Mouse (Mus musculus) inflammation-experienced regulatory T-cells, adult 6 months (primary cell): Measurements from ENCODE around the gene Pebp1. TPM values are rescaled to one million over a fixed set of nuclear protein-coding genes. Genes with fewer than 3 reads are reported as not detected.
"Not testable (repeated sequence)": the region's sequence is repeated elsewhere in the genome, so short reads cannot be mapped to it uniquely, and the experiment has no call there.

Experiments
- ATAC-seq: one replicate; pipeline ENCODE4 v1.8.0; 2017
- polyA plus RNA-seq, 3 experiments: library from polyadenylated mRNA; unstranded; fragments of 100-300 nt; shearing (Covaris generic); gene quantifications; one replicate each; pipeline ENCODE4 v1.2.1; 2017

The Pebp1 gene
- polyA plus RNA-seq, result 100 to 1,000 TPM; 125 to 143 (median 133) TPM

GRCm38 (mm10) chr5:117286831-117287822 lies at the start of gene Pebp1:
Gene Pebp1, minus strand, starts transcription at chr5:117287625.
- ATAC-seq, result peak; percentile 97

- no peak for ATAC-seq
Measured at GRCm38 (mm10) chr5:117330457-117330856, 43.0 kb upstream of the Pebp1 start.

GRCm38 (mm10) chr5:117326408-117326807 lies 39.0 kb upstream of the Pebp1 start:
- ATAC-seq, result no peak

- ATAC-seq, result no peak
Measured at GRCm38 (mm10) chr5:117323751-117324150, 36.3 kb upstream of the Pebp1 start.

- peak; percentile 57 for ATAC-seq
Measured at GRCm38 (mm10) chr5:117318741-117319629, 31.6 kb upstream of the Pebp1 start, which contains the start of gene Vsig10. Gene Vsig10, plus strand, starts transcription at chr5:117319083.

- ATAC-seq, result no peak
Measured at GRCm38 (mm10) chr5:117314587-117315428, 27.4 kb upstream of the Pebp1 start.

- no peak for ATAC-seq
Measured at GRCm38 (mm10) chr5:117313909-117314308, 26.5 kb upstream of the Pebp1 start.

GRCm38 (mm10) chr5:117313420-117313819 lies 26.0 kb upstream of the Pebp1 start:
- no peak for ATAC-seq

GRCm38 (mm10) chr5:117307699-117308098 lies 20.3 kb upstream of the Pebp1 start:
- ATAC-seq, result peak; percentile 88

- no peak for ATAC-seq
Measured at GRCm38 (mm10) chr5:117306826-117307225, 19.4 kb upstream of the Pebp1 start.

- no peak for ATAC-seq
Measured at GRCm38 (mm10) chr5:117305754-117306153, 18.3 kb upstream of the Pebp1 start.

GRCm38 (mm10) chr5:117304947-117305346 lies 17.5 kb upstream of the Pebp1 start:
- peak; percentile 33 for ATAC-seq

- no peak for ATAC-seq
Measured at GRCm38 (mm10) chr5:117303691-117304579, 16.5 kb upstream of the Pebp1 start.

GRCm38 (mm10) chr5:117302899-117303298 lies 15.5 kb upstream of the Pebp1 start:
- ATAC-seq, result no peak

- no peak for ATAC-seq
Measured at GRCm38 (mm10) chr5:117295011-117295410, 7.6 kb upstream of the Pebp1 start.

GRCm38 (mm10) chr5:117293776-117294175 lies 6.4 kb upstream of the Pebp1 start:
- ATAC-seq, result not testable (repeated sequence)

- no peak for ATAC-seq
Measured at GRCm38 (mm10) chr5:117292547-117292946, 5.1 kb upstream of the Pebp1 start.

GRCm38 (mm10) chr5:117291312-117291711 lies 3.9 kb upstream of the Pebp1 start:
- ATAC-seq, result no peak

- ATAC-seq, result no peak
Measured at GRCm38 (mm10) chr5:117290081-117290480, 2.7 kb upstream of the Pebp1 start.

- no peak for ATAC-seq
Measured at GRCm38 (mm10) chr5:117289646-117290045, 2.2 kb upstream of the Pebp1 start.

- no peak for ATAC-seq
Measured at GRCm38 (mm10) chr5:117286286-117286685, 1.1 kb downstream of the Pebp1 start.
